Mouse (Mus musculus) lung, embryonic 15.5 days (tissue): ENCODE measurements at regions not wholly inside any gene's neighbourhood (a gene's known extent, or its start where the extent isn't known, plus 50 kb on each side); places are given as distances from the start of the nearest gene placed in this dataset.
A peak's percentile ranks its signal among the peaks of the same experiment; 100 is the strongest.

Experiments used
- ATAC-seq: fragments of 200-750 bp; cut with Nextera tagmentation; 2 replicates; pipeline ENCODE4 v1.8.0; 2017; ENCODE audit warnings: moderate number of reproducible peaks, borderline replicate concordance; ENCODE audit not compliant: low FRiP score, low TSS enrichment; ENCODE audit errors: extremely low read depth
- H3K27ac ChIP-seq: fragments of 300-500 bp; sonication (generic); 2 replicates; pipeline ENCODE4 v1.5.1; 2015; ENCODE audit warnings: moderate library complexity, mild to moderate bottlenecking, inconsistent platforms
- H3K27me3 ChIP-seq: fragments of 300-500 bp; sonication (generic); 2 replicates; pipeline ENCODE4 v1.6.1; 2015; ENCODE audit warnings: inconsistent platforms
- H3K36me3 ChIP-seq: fragments of 300-500 bp; sonication (generic); 2 replicates; pipeline ENCODE4 v1.6.1; 2015; ENCODE audit warnings: inconsistent platforms
- H3K4me1 ChIP-seq: fragments of 300-500 bp; sonication (generic); 2 replicates; pipeline ENCODE4 v1.6.1; 2015; ENCODE audit warnings: inconsistent platforms
- H3K4me2 ChIP-seq: fragments of 300-500 bp; sonication (generic); 2 replicates; pipeline ENCODE4 v1.6.1; 2015; ENCODE audit warnings: inconsistent platforms, mild to moderate bottlenecking, moderate library complexity
- H3K4me3 ChIP-seq: fragments of 300-500 bp; sonication (generic); 2 replicates; pipeline ENCODE4 v1.5.1; 2015; ENCODE audit warnings: mild to moderate bottlenecking, inconsistent platforms
- H3K9ac ChIP-seq: fragments of 300-500 bp; sonication (generic); 2 replicates; pipeline ENCODE4 v1.6.1; 2015; ENCODE audit warnings: inconsistent platforms
- H3K9me3 ChIP-seq: fragments of 300-500 bp; sonication (generic); 2 replicates; pipeline ENCODE4 v1.6.1; 2016; ENCODE audit warnings: inconsistent platforms
- WGBS: fragments of 180-500 bp; shearing (Covaris S2); methylation state at CpG from one replicate; pipeline ENCODE4 v1.1.7; 2015; 5-methylcytosine and 5-hydroxymethylcytosine counted together

- Histone ChIP-seq H3K9me3 (no peaks in the 10 kb centered on the region), H3K27me3 (no peaks in the 10 kb centered on the region), H3K4me2 (no peak overlapping the region), H3K36me3 (no peaks in the 10 kb centered on the region), H3K9ac (no peak overlapping the region), H3K4me1 (no peaks in the 10 kb centered on the region), H3K4me3 (no peak overlapping the region), H3K27ac (no peak overlapping the region)
- WGBS = 47% methylated on average over 8 of the region's 8 CpGs
- ATAC-seq = no peak
Measured at GRCm38 (mm10) chr12:7543281-7543981, 434.0 kb upstream of the Apob start.

- no peaks in the 10 kb centered on the region for H3K9me3 ChIP-seq
- H3K4me3 ChIP-seq = no peak overlapping the region
- H3K4me1 ChIP-seq = no peaks in the 10 kb centered on the region
- ATAC-seq = no peak
- H3K27ac ChIP-seq = no peak overlapping the region
- H3K4me2 ChIP-seq = no peak overlapping the region
- H3K36me3 ChIP-seq = no peaks in the 10 kb centered on the region
- WGBS = 69% methylated on average over 1 of the region's 1 CpGs
- H3K27me3 ChIP-seq = no peaks in the 10 kb centered on the region
- no peak overlapping the region for H3K9ac ChIP-seq
Measured at GRCm38 (mm10) chr12:7548759-7549158, 428.7 kb upstream of the Apob start.

GRCm38 (mm10) chr12:7560245-7560644 lies 417.2 kb upstream of the Apob start:
- H3K27me3 ChIP-seq = no peaks in the 10 kb centered on the region
- no peak overlapping the region for H3K4me2 ChIP-seq
- ATAC-seq = no peak
- no peaks in the 10 kb centered on the region for H3K4me1 ChIP-seq
- WGBS = 76% methylated on average over 1 of the region's 1 CpGs
- no peak overlapping the region for H3K4me3 ChIP-seq
- no peak overlapping the region for H3K9ac ChIP-seq
- no peaks in the 10 kb centered on the region for H3K36me3 ChIP-seq
- no peak overlapping the region for H3K27ac ChIP-seq
- H3K9me3 ChIP-seq = no peaks in the 10 kb centered on the region

GRCm38 (mm10) chr12:7576081-7576480 lies 401.4 kb upstream of the Apob start:
- H3K4me2 ChIP-seq = no peak overlapping the region
- H3K9ac ChIP-seq = no peak overlapping the region
- H3K9me3 ChIP-seq = no peaks in the 10 kb centered on the region
- WGBS = 82% methylated on average over 2 of the region's 2 CpGs
- no peak overlapping the region for H3K27ac ChIP-seq
- H3K36me3 ChIP-seq = no peaks in the 10 kb centered on the region
- no peak for ATAC-seq
- H3K4me1 ChIP-seq = no peaks in the 10 kb centered on the region
- no peak overlapping the region for H3K4me3 ChIP-seq
- no peaks in the 10 kb centered on the region for H3K27me3 ChIP-seq

GRCm38 (mm10) chr12:7587501-7587900 lies 389.9 kb upstream of the Apob start:
- Histone ChIP-seq H3K9me3 (no peaks in the 10 kb centered on the region), H3K4me2 (no peak overlapping the region)

GRCm38 (mm10) chr12:7611272-7612092 lies 366.0 kb upstream of the Apob start:
- Histone ChIP-seq H3K27me3 (no peaks in the 10 kb centered on the region), H3K27ac (no peak overlapping the region), H3K4me2 (no peak overlapping the region), H3K4me3 (no peak overlapping the region), H3K36me3 (no peaks in the 10 kb centered on the region), H3K9me3 (no peaks in the 10 kb centered on the region), H3K9ac (no peak overlapping the region), H3K4me1 (no peaks in the 10 kb centered on the region)
- ATAC-seq = no peak
- WGBS = 60% methylated on average over 3 of the region's 3 CpGs

More at GRCm38 (mm10) chr12:7587501-7587900, 389.9 kb upstream of the Apob start:
- no peaks in the 10 kb centered on the region for H3K27me3 ChIP-seq
- ATAC-seq = no peak
- H3K4me3 ChIP-seq = no peak overlapping the region
- H3K36me3 ChIP-seq = no peaks in the 10 kb centered on the region
- H3K4me1 ChIP-seq = no peaks in the 10 kb centered on the region
- H3K27ac ChIP-seq = no peak overlapping the region
- no peak overlapping the region for H3K9ac ChIP-seq

- no peak overlapping the region for H3K27ac ChIP-seq
- H3K4me2 ChIP-seq = no peak overlapping the region
- no peaks in the 10 kb centered on the region for H3K27me3 ChIP-seq
- H3K36me3 ChIP-seq = no peaks in the 10 kb centered on the region
- H3K9me3 ChIP-seq = no peaks in the 10 kb centered on the region
- WGBS = 36% methylated on average over 4 of the region's 4 CpGs
- H3K4me3 ChIP-seq = no peak overlapping the region
- H3K4me1 ChIP-seq = peaks cover 6% of the 10 kb centered on the region; the same call in 1 of the 2 replicates
- H3K9ac ChIP-seq = no peak overlapping the region
- ATAC-seq = peak; percentile 92
Measured at GRCm38 (mm10) chr12:7636417-7637175, 340.9 kb upstream of the Apob start.

GRCm38 (mm10) chr12:7637629-7638028 lies 339.8 kb upstream of the Apob start:
- Histone ChIP-seq H3K4me3 (no peak overlapping the region), H3K4me2 (no peak overlapping the region), H3K9me3 (no peaks in the 10 kb centered on the region), H3K36me3 (no peaks in the 10 kb centered on the region), H3K4me1 (peaks cover 6% of the 10 kb centered on the region; the same call in 1 of the 2 replicates), H3K9ac (no peak overlapping the region), H3K27ac (no peak overlapping the region), H3K27me3 (no peaks in the 10 kb centered on the region)
- WGBS = 52% methylated on average over 4 of the region's 4 CpGs
- no peak for ATAC-seq

- Histone ChIP-seq H3K4me2 (no peak overlapping the region), H3K9me3 (no peaks in the 10 kb centered on the region), H3K4me1 (no peaks in the 10 kb centered on the region), H3K27ac (no peak overlapping the region), H3K27me3 (no peaks in the 10 kb centered on the region), H3K36me3 (no peaks in the 10 kb centered on the region), H3K9ac (no peak overlapping the region), H3K4me3 (no peak overlapping the region)
- ATAC-seq = no peak
- WGBS = 86% methylated on average over 3 of the region's 3 CpGs
Measured at GRCm38 (mm10) chr12:7650851-7651250, 326.6 kb upstream of the Apob start.

GRCm38 (mm10) chr12:7662027-7662426 lies 315.4 kb upstream of the Apob start:
- no peaks in the 10 kb centered on the region for H3K9me3 ChIP-seq
- H3K4me3 ChIP-seq = no peak overlapping the region
- no peak overlapping the region for H3K9ac ChIP-seq
- no peak overlapping the region for H3K27ac ChIP-seq
- ATAC-seq = no peak
- H3K27me3 ChIP-seq = no peaks in the 10 kb centered on the region
- 50% methylated on average over 3 of the region's 3 CpGs for WGBS
- H3K36me3 ChIP-seq = no peaks in the 10 kb centered on the region
- no peak overlapping the region for H3K4me2 ChIP-seq
- H3K4me1 ChIP-seq = no peaks in the 10 kb centered on the region

- Histone ChIP-seq H3K9me3 (no peaks in the 10 kb centered on the region), H3K36me3 (no peaks in the 10 kb centered on the region), H3K9ac (no peak overlapping the region), H3K4me2 (no peak overlapping the region), H3K4me1 (no peaks in the 10 kb centered on the region), H3K27ac (no peak overlapping the region), H3K27me3 (no peaks in the 10 kb centered on the region), H3K4me3 (no peak overlapping the region)
- no peak for ATAC-seq
- 59% methylated on average over 3 of the region's 3 CpGs for WGBS
Measured at GRCm38 (mm10) chr12:7670114-7670513, 307.3 kb upstream of the Apob start.

- ATAC-seq = no peak
- H3K9ac ChIP-seq = no peak overlapping the region
- H3K27me3 ChIP-seq = no peaks in the 10 kb centered on the region
- H3K4me2 ChIP-seq = no peak overlapping the region
- 27% methylated on average over 1 of the region's 1 CpGs for WGBS
- H3K27ac ChIP-seq = no peak overlapping the region
- H3K4me3 ChIP-seq = no peak overlapping the region
- no peaks in the 10 kb centered on the region for H3K9me3 ChIP-seq
- H3K4me1 ChIP-seq = no peaks in the 10 kb centered on the region
- no peaks in the 10 kb centered on the region for H3K36me3 ChIP-seq
Measured at GRCm38 (mm10) chr12:7670561-7670960, 306.9 kb upstream of the Apob start.
